Mouse (Mus musculus) ES-Bruce4 (cell line): ENCODE results near the gene Atp8b5.

Experiments used
- CTCF ChIP-seq: IDR thresholded peaks from one replicate; pipeline ENCODE4 v1.8.1; 2011; ENCODE audit warnings: low read depth, low read length
- EP300 ChIP-seq: IDR thresholded peaks from 2 replicates; pipeline ENCODE4 v1.6.1; 2011; ENCODE audit warnings: low read depth, low read length; ENCODE audit not compliant: insufficient read depth

DNA sequence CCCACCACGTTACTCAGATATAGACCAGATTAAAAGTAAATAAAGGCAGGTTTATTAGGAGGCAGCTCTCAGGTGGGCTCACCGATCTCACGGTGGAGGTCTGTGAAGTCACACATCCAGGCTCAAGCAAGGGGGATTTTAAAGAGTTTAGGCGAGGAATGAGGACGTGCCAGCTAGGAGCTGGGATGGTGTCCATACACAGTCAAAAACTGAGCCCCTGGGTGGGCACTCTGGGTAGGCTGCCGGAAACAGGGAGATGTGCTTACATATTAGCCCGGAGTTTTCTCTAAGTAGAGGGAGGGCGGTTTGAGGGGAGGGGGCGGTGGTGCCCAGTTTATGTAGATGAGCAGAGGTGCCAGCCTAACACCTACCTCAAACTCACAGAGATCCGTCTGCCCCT is 114.0 kb downstream of the Atp8b5 start:
- TF ChIP-seq CTCF (no peak), EP300 (no peak)
